In the genomic region with DNA sequence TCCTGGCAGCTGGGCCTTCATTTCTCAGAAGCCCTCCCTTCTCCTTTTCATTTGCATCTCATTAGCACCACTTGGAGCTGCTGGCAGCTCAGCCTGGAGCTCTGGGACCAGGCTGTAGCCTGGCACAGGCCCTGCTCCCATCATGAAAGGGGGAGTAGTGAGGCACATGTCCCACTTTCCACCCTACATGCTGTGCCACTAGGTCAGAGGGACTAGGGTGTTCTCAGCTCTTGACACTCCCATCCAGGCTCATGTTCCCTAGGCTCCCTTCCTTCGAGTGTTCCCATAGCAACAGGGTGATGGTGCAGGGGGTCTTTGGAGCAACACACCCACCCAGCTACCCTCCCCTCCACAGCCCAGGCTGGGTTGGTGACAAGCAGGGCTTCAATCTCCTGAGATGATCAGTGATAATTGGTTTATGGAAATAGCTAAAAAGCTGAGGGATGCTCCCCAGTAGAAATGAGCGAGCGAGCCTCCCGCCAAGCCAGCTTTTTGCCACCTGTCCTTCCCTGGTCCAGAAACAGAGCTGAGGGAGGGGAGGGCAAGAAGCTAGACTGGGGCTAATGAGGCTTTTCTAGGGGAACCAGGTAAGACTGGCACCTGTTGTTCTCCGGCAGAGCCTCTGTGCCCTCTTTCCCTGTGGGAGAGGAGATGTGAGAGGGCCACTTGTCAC, we compare ENCODE assay signal across 11 mouse cellular contexts. TPM values are rescaled to one million over a fixed set of nuclear protein-coding genes. Genes with fewer than 3 reads are reported as not detected.
DNase-seq lines count a peak whose midpoint lies in the region; ATAC-seq lines count a peak whose summit lies in the region.
"Had no signal": no experiment of that assay in that cellular context is flagged by ENCODE, and none has a peak within 500 bp of the region (broad histone marks: within the 10 kb centered on the region; RNA-seq: fewer than 3 reads in every experiment).

No protein-coding gene starts in this region.

- no peaks in the 10 kb centered on the region for H3K36me3 ChIP-seq in forebrain, embryonic 14.5 days (ENCODE audit: control insufficient read depth, insufficient read depth, low read length)
- no peaks in the 10 kb centered on the region for H3K36me3 ChIP-seq in midbrain, embryonic 10.5 days
- no peaks in the 10 kb centered on the region for H3K36me3 ChIP-seq in kidney, embryonic 15.5 days

- peak; percentile 49 to 72 for DNase-seq in frontal cortex, postnatal 10 days (ENCODE audit: low spot score in 2 of 2)
- DNase-seq in frontal cortex, postnatal 25 days (ENCODE audit: low spot score in 2 of 2): no peak
- peak; percentile 74 for DNase-seq in brain, embryonic 18.5 days (ENCODE audit: low read depth, low spot score)
- peak; percentile 94 for DNase-seq in forebrain, embryonic 14.5 days (ENCODE audit: low spot score)
- peak; percentile 15 for DNase-seq in midbrain, embryonic 10.5 days (ENCODE audit: low spot score)
- DNase-seq in urinary bladder, postnatal 10 days (ENCODE audit: low spot score): no peak
- DNase-seq: heart, adult 18-20 months; kidney, postnatal 10 days; lung, adult 18-20 months had no signal

- H3K27me3 ChIP-seq in forebrain, embryonic 14.5 days (replicated peaks; ENCODE audit: control insufficient read depth, insufficient read depth, low read length): no peaks in the 10 kb centered on the region
- peaks cover 18% of the 10 kb centered on the region; the same call in 1 of the 2 replicates for H3K27me3 ChIP-seq in midbrain, embryonic 10.5 days (ENCODE audit: low read depth, poor library complexity, severe bottlenecking)
- no peaks in the 10 kb centered on the region for H3K27me3 ChIP-seq in kidney, embryonic 15.5 days

- peaks cover 32% of the 10 kb centered on the region for H3K4me1 ChIP-seq in forebrain, embryonic 14.5 days (ENCODE audit: control insufficient read depth, insufficient read depth, low read length)
- peaks cover 41% of the 10 kb centered on the region for H3K4me1 ChIP-seq in midbrain, embryonic 10.5 days
- peaks cover 10% of the 10 kb centered on the region for H3K4me1 ChIP-seq in kidney, embryonic 15.5 days

- H3K4me2 ChIP-seq in forebrain, embryonic 14.5 days (ENCODE audit: low read length): no peak overlapping the region
- no peak overlapping the region for H3K4me2 ChIP-seq in kidney, embryonic 15.5 days

- no peaks in the 10 kb centered on the region for H3K9me3 ChIP-seq in forebrain, embryonic 14.5 days (replicated peaks; ENCODE audit: control insufficient read depth, low read length)
- H3K9me3 ChIP-seq in midbrain, embryonic 10.5 days (replicated peaks): no peaks in the 10 kb centered on the region
- H3K9me3 ChIP-seq in kidney, embryonic 15.5 days (replicated peaks): no peaks in the 10 kb centered on the region

- H3K27ac ChIP-seq in forebrain, embryonic 14.5 days (ENCODE audit: low read depth, low read length): peak overlapping the region; percentile 84
- H3K27ac ChIP-seq in midbrain, embryonic 10.5 days (replicated peaks): peak overlapping the region; percentile 55; the same call in 1 of the 2 replicates
- H3K27ac ChIP-seq in kidney, embryonic 15.5 days: no peak overlapping the region

- 45% methylated on average over 5 of the region's 5 CpGs for WGBS in forebrain, embryonic 14.5 days
- 73% methylated on average over 5 of the region's 5 CpGs for WGBS in midbrain, embryonic 10.5 days
- WGBS in kidney, embryonic 15.5 days: 62% methylated on average over 5 of the region's 5 CpGs

- peak; percentile 93 for ATAC-seq in forebrain, embryonic 14.5 days
- ATAC-seq in kidney, embryonic 15.5 days (replicated peaks; ENCODE audit: low FRiP score): no peak
- ATAC-seq in megakaryocyte progenitor cell, adult 5-6 weeks (replicated peaks; ENCODE audit: poor library complexity): no peak

- H3K4me3 ChIP-seq in forebrain, embryonic 14.5 days (ENCODE audit: low read depth, low read length): no peak overlapping the region
- H3K4me3 ChIP-seq in midbrain, embryonic 10.5 days: no peak overlapping the region
- H3K4me3 ChIP-seq in kidney, embryonic 15.5 days (replicated peaks): no peak overlapping the region

- no peak overlapping the region; the same call in 1 of the 2 replicates for H3K9ac ChIP-seq in forebrain, embryonic 14.5 days (ENCODE audit: low read length)
- no peak overlapping the region for H3K9ac ChIP-seq in kidney, embryonic 15.5 days

RNA-seq across cellular contexts. Expression of gene Ccdc33, which starts 21.9 kb away (rescaled TPM):
- polyA plus RNA-seq in forebrain, embryonic 14.5 days (2014; fragmentation: Nextera tagmentation; extraction: Ambion mirVana): 0.48 and 1.1 TPM in 2 replicates
- 0.51 and 0.62 TPM in 2 replicates for polyA plus RNA-seq in midbrain, embryonic 10.5 days (2016; fragmentation: Nextera tagmentation; extraction: Ambion mirVana)
- polyA plus RNA-seq in kidney, embryonic 15.5 days (2015; fragmentation: Nextera tagmentation; extraction: Ambion mirVana): 0.29 and 0.44 TPM in 2 replicates
- not detected in 2 replicates for total RNA-seq in megakaryocyte progenitor cell, adult 5-6 weeks (2015)
- total RNA-seq in megakaryocyte progenitor cell, adult 5-6 weeks (2017): not detected in 2 replicates

RNA-seq across cellular contexts. Expression of gene Stra6, which starts 33.2 kb away (rescaled TPM):
- 9.9 and 11.1 TPM in 2 replicates for polyA plus RNA-seq in forebrain, embryonic 14.5 days (2014; fragmentation: Nextera tagmentation; extraction: Ambion mirVana)
- 15.2 TPM in 2 replicates for polyA plus RNA-seq in midbrain, embryonic 10.5 days (2016; fragmentation: Nextera tagmentation; extraction: Ambion mirVana)
- 28.0 and 29.7 TPM in 2 replicates for polyA plus RNA-seq in kidney, embryonic 15.5 days (2015; fragmentation: Nextera tagmentation; extraction: Ambion mirVana)
- total RNA-seq in megakaryocyte progenitor cell, adult 5-6 weeks (2015): not detected in 2 replicates
- total RNA-seq in megakaryocyte progenitor cell, adult 5-6 weeks (2017): not detected in 2 replicates

Comparison
In these comparisons a context has a peak if more than half of its experiments do, and no peak if none do; other contexts are left out.
1. DNase-seq: peak in frontal cortex, postnatal 10 days (2 of 2), brain, embryonic 18.5 days (single experiment), forebrain, embryonic 14.5 days (single experiment) and midbrain, embryonic 10.5 days (single experiment); none in frontal cortex, postnatal 25 days (0 of 2) and urinary bladder, postnatal 10 days (single experiment).